Mouse (Mus musculus) heart, postnatal 10 days (tissue): ENCODE measurements around the gene Rbm20. TPM values are rescaled to one million over a fixed set of nuclear protein-coding genes. Genes with fewer than 3 reads are reported as not detected.
"Not testable (repeated sequence)": the region's sequence is repeated elsewhere in the genome, so short reads cannot be mapped to it uniquely, and the experiment has no call there.

Experiments used
- DNase-seq, 2 experiments: peaks; one replicate each; pipeline ENCODE4 v3.0.0; 2021
- intact Hi-C: fragments of 180-260 bp; cut with DNase I; formaldehyde crosslinking; loops from one replicate; pipeline ENCODE4 v1.15.1; 2025
- total RNA-seq, 2 experiments: library from RNA; stranded (reverse); gene quantifications; 2 replicates each; pipeline ENCODE4 v1.2.3; 2021

Gene Rbm20
- total RNA-seq, 2 experiments from 2014 or later: 257 to 294 TPM

DNA sequence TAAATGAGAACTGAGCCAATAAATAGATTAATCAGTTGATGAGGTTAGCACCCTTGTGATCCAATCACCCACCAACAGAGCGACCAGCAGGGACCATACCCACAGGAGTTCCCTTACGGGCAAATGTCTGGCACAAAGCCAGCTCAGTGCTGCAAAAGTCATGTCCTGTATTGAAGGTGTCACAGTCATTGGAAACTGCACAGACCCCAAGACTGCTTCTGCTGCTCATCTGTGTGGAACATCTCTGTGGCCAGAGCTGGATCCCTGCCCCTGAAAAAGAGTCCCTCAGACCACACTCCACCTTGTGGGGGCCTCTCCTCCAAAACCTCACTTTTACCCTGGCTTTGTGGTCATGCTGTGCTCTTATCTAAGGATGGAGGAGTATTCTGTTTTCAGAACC, 126.8 kb downstream of the Rbm20 start:
- peak in 1 of 2 experiments; percentile 59 for DNase-seq
- intact Hi-C loops: no loop called here

DNA sequence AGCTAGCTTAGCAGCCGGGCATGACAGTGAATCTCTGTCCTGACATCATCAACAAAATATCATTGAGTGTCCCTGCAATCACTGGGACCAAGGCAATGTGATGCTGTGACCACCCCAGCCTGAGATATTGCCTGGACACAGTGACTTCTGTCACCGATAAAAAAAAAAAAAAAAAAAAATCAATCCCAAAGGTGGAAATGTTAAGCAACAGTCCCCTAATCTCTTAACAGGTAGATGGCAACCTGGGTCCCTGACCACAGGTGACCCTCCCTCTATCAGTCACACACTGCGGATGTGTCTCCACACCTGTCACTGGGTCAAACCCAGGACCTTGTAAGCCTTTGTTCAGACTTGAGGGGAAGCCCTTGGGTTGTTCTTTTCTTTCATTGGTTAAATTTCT, 128.0 kb downstream of the Rbm20 start:
- intact Hi-C loops: no loop called here
- no peak for DNase-seq

DNA sequence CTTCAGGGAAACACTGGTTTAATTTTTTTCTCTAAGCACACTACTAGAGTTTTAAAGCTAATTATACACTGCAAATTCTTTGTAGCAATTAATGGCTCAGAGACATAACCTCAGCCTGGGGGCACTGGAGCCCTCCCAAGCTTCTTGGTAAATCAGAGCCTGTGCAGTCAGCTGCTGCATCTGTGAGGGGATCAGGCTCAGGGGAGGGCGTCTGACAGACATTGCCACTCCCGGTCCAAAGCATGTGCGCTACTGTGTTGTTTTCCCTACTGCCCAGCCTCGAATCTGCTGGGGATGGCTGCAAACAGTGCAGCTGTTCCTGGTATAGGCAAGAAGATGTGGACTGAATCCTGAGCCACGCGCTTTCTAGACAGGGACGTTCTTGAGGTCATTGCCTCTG, 129.0 kb downstream of the Rbm20 start:
- no peak for DNase-seq
- intact Hi-C loops: no loop called here

GRCm38 (mm10) chr19:53806526-53807275, 129.6 kb downstream of the Rbm20 start:
- DNase-seq, intact Hi-C loops: not testable (repeated sequence)

DNA sequence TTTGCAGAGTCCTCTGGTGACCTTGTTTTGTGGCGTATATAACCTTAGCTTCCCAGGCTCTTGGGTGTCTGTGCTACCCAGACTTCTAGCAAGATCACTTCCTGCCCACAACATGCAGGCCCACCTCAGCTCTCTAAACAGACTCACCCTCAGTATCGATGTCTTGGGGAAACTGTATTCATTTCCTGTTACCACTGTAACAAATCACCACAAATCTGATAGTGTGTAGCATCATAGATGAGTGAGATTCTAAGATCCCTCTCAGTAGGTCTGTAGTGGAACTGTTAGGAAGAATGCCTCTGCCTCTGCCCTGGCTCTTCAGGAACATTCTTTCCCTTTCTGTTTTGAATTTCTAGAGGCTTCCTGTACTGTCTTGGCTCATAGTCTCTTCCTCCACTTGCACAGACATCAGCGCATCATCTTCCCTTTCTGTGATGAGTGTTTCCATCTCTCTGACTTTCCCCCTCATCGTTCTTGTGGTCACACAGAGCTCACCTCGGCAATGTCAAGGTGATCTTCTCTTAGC, 130.2 kb downstream of the Rbm20 start:
- DNase-seq: no peak
- intact Hi-C loops: no loop called here

GRCm38 (mm10) chr19:53808041-53808777, 131.1 kb downstream of the Rbm20 start:
- intact Hi-C loops: no loop called here
- no peak for DNase-seq

DNA sequence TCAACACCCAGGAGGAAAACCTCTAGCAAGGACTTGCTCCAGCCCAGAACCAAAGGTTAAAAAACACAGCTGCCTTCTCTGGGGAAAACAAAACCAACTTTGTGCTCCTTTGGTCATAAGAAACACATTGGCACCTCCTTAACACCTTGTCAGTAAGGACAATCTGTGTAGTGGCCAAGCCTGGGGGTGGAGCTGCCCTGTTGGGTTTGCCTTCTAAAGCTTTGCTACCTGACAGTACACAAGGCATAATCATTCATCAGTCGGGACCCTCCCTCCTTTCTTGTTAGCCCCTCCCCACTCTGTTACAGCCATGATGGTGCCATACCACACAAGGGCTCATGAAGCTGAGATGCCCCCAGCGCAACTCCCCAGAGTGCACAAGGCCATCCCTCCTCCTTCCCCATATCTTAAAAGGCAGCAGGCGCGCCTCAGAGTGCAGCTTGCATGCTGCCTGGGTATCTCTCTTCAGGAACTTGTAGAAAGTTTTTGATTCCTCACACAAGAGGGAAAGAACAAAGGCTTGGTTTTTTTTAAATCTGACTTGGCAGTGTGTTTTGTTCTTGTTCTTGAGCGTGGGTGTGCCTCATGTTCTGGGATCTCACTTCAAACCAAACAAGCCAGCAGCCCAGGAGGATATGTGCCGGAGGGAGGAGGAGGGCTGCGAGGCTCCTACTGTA, 132.2 kb downstream of the Rbm20 start:
- DNase-seq: no peak

GRCm38 (mm10) chr19:53810024-53810423, 132.9 kb downstream of the Rbm20 start:
- peak in 1 of 2 experiments; percentile 70 for DNase-seq
- intact Hi-C loops: no loop called here

More for the DNA sequence above, 132.2 kb downstream of the Rbm20 start:
- intact Hi-C loops: no loop called here

- intact Hi-C loops: no loop called here
- no peak for DNase-seq
These were observed 133.5 kb downstream of the Rbm20 start for GRCm38 (mm10) chr19:53810584-53810983.

- peak in 1 of 2 experiments; percentile 26 for DNase-seq
These were observed 136.5 kb downstream of the Rbm20 start for GRCm38 (mm10) chr19:53813576-53813975.

GRCm38 (mm10) chr19:53815714-53816113, 138.6 kb downstream of the Rbm20 start:
- intact Hi-C loops: no loop called here
- DNase-seq: peak in 1 of 2 experiments; percentile 26

More at GRCm38 (mm10) chr19:53813576-53813975, 136.5 kb downstream of the Rbm20 start:
- intact Hi-C loops: no loop called here

- DNase-seq: peak in 1 of 2 experiments; percentile 13
- intact Hi-C loops: no loop called here
These were observed 139.1 kb downstream of the Rbm20 start for GRCm38 (mm10) chr19:53816242-53816641.

DNA sequence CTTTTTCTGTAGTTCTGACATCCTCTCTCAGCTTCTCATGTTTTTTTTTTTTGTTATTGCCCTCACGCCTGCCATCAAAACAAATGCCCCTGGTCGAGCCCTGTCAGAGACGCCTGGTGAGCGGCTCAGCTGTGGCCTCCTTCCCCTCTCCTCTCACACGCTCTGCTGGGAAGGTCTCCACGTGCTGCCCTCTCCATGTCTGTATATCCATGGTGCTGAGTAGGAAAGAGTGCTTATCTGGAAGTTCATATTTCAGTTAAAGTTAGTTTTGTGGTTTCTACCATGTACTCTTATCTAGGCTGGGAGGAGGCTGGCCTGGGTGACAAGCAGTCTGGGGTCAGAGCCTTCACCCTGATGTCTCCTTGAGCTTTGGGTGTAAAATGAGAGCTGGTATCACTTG, 142.2 kb downstream of the Rbm20 start:
- intact Hi-C loops: no loop called here
- no peak for DNase-seq

DNA sequence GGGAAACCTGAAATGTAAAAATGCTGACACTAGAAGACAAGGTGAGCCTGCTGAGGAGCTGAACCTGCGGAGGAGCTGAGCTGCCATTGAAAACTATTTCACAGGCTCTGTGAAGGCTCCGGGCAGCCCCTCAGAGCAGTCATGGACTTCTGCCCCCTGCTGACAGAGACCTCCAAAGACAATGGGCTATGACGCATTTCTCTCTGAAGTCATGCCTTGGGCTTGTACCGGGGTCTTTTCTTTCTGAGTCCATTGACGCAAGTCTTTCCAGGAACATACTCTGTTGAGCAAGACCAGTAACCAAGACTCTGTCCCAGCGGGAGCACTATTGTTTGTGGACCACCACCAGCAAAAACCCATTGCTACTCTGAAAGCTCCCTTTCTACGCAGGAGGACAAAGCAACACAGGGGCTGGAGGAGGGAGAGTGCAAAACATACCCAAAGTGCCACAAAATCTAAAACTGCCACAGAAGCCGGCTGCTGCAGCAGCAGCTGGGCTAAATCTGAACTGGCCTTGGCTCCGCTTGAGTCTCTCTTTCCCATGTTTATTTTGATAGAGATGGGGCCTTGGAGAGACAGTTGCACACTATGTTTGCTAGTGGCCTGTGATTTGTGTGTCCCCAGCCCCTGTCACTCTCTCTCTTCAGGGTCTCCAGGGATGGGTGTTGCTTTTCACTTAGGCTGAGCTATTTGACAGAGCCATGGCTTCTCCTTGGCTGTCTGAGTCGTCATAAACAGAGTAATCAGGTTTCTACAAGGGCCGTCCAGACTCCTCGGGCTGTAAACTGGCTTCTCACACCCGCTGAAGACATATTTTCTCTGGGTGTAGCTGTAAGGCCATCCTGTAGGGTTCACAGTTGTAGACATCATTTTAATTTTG, 144.4 kb downstream of the Rbm20 start:
- intact Hi-C loops: loop anchor here (5.0 kb wide), 1 partner anchor 54 kb away; no protein-coding TSS in a partner anchor
- DNase-seq: peak in 1 of 2 experiments; percentile 40

DNA sequence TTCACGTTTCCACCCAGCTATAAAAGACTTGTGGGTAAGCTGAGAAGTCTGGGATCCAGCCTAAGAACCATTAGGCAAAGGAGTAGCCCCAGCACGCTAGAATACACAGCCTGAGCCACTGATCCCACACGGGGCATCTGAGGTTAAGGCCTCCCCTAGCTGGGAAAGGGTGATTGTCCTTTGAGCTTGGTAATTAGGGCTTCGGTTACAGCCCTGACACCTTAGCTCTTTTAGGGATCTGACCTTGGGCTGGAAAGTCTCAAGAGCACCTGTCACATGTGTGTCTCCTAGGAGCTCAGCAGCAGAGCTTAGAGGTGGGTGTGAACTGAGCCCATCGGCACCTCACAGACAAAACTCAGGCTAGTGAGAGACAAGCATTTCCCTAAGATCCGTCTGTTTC, 146.7 kb downstream of the Rbm20 start:
- peak in 1 of 2 experiments; percentile 50 for DNase-seq
- intact Hi-C loops: loop anchor here (5.0 kb wide), 1 partner anchor 57 kb away; no protein-coding TSS in a partner anchor

DNA sequence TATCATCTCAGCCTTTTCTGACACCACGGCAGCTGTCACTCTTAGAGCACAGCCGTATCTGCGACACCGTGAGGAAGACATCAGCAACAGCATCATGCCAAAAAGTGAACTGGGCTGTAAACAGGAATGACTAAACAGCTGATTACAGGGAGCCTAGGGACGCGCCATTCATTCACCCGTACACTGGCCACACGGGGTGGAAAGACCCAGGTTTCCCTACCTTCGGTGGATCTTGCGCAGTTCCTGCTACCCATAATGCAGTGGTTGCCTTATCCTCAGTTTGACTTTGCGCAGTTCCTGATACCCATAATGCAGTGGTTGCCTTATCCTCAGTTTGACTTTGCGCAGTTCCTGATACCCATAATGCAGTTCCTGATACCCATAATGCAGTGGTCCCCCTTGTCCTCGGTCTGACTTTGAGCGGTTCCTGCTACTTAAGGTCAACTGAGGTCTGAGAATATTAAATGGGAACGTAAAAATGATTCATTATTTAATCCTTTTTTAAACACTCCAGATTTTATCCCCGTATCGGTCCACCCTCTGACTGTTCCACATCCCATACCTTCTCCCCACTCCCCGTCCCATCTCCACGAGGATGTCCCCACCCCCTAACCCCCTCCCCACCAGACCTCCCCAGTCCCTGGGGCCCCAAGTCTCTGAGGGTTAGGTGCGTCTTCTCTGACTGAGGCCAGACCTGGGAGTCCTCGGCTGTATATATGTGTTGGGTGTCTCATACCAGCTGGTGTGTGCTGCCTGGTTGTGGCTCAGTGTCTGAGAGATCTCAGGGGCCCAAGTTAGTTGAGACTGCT, 148.0 kb downstream of the Rbm20 start:
- intact Hi-C loops: loop anchor here (5.0 kb wide), 1 partner anchor 58 kb away; no protein-coding TSS in a partner anchor
- DNase-seq: no peak

GRCm38 (mm10) chr19:53829990-53830389, 152.9 kb downstream of the Rbm20 start:
- intact Hi-C loops: no loop called here
- DNase-seq: no peak

GRCm38 (mm10) chr19:53830407-53831163, 153.5 kb downstream of the Rbm20 start:
- DNase-seq: peak; percentile 81 to 85
- intact Hi-C loops: no loop called here

DNA sequence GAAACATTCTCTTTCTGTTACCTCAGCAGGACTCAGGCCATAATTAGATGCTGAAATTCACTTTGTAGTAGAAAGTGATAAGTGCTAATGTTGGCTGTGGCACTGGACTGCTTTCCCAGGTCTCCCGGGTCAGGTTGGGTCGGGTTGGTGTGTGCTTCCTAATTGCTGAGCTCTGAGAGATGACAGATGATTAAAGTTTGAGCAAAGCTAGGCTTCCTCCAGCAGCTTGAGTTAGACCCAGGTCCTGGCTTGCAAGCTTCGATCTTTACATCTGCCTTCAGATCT, 154.0 kb downstream of the Rbm20 start:
- DNase-seq: no peak
- intact Hi-C loops: no loop called here
